ENCODE assay signal across 14 mouse cellular contexts in the genomic region with DNA sequence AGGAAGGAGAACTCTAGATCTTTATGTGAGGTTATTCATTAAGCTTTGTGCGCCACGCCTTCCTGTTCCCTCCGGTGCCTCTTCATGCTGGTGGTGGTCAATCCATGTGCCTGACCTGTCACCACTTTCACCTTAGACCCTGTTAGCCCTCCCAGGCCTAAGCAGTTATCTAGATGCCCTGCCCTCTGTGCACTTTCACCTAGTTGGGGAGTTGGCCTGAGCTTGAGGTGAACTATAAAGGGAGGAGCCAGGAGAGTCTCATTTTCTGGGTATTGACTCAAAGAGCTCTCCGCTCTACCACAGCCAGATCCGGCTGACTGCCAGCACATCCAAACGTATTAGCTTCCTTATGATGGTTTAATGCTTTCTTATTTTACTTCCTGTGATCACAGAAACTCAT. TPM values are rescaled to one million over a fixed set of nuclear protein-coding genes. Genes with fewer than 3 reads are reported as not detected.
DNase-seq lines count a peak whose midpoint lies in the region; ATAC-seq and TF ChIP-seq lines count a peak whose summit lies in the region.
"Had no signal": no experiment of that assay in that cellular context is flagged by ENCODE, and none has a peak within 500 bp of the region (broad histone marks: within the 10 kb centered on the region; RNA-seq: fewer than 3 reads in every experiment).

No protein-coding gene starts in this region.

- 0 out of 2 replicates have a peak, but pooled peaks have one; percentile 39 for ATAC-seq in kidney, embryonic 16.5 days (ENCODE audit: low FRiP score, low TSS enrichment)
- peak; percentile 77 for ATAC-seq in liver, embryonic 14.5 days (ENCODE audit: insufficient read depth)

- peak; percentile 35 for DNase-seq in urinary bladder, adult 2 months (ENCODE audit: low spot score)
- no peak for DNase-seq in urinary bladder, postnatal 10 days (ENCODE audit: low spot score)
- peak in 2 of 3 experiments; percentile 20 to 42 for DNase-seq in liver, embryonic 14.5 days (ENCODE audit: low read depth in 3 of 3, low spot score in 3 of 3)
- no peak for DNase-seq in natural killer cell, adult 2 months (ENCODE audit: low spot score in 2 of 2)
- DNase-seq in frontal cortex, postnatal 36 days (ENCODE audit: low spot score in 2 of 2), result no peak
- no peak for DNase-seq in thymus, postnatal 0 days (ENCODE audit: low spot score)
- DNase-seq: cerebellum, postnatal 36 days had no signal

- H3K27me3 ChIP-seq in kidney, embryonic 16.5 days (ENCODE audit: insufficient read depth, low read length), result no peaks in the 10 kb centered on the region
- no peaks in the 10 kb centered on the region for H3K27me3 ChIP-seq in liver, embryonic 14.5 days (ENCODE audit: control insufficient read depth, insufficient read depth, low read length)
- H3K27me3 ChIP-seq: CH12.LX; heart, embryonic 12.5 days; hindbrain, embryonic 13.5 days; limb, embryonic 15.5 days had no signal

- peaks cover 7% of the 10 kb centered on the region; the same call in 1 of the 2 replicates for H3K4me1 ChIP-seq in kidney, embryonic 16.5 days (ENCODE audit: insufficient read depth, low read length)
- H3K4me1 ChIP-seq in liver, embryonic 14.5 days (replicated peaks; ENCODE audit: control insufficient read depth in 2 of 2, insufficient read depth in 2 of 2, low read length in 1 of 2), result peaks cover 0 to 16% of the 10 kb centered on the region in 2 experiments; a peak in 2 of 4 replicates
- H3K4me1 ChIP-seq: heart, embryonic 12.5 days; hindbrain, embryonic 13.5 days had no signal

- no peak for TF ChIP-seq CTCF in liver, embryonic 14.5 days (IDR thresholded peaks at IDR 0.05; ENCODE audit: low read depth)

- H3K36me3 ChIP-seq in kidney, embryonic 16.5 days (ENCODE audit: insufficient read depth, low read length), result no peaks in the 10 kb centered on the region
- no peaks in the 10 kb centered on the region for H3K36me3 ChIP-seq in liver, embryonic 14.5 days (replicated peaks; ENCODE audit: control insufficient read depth, insufficient read depth, low read depth)
- H3K36me3 ChIP-seq: heart, embryonic 12.5 days; limb, embryonic 15.5 days had no signal

- TF ChIP-seq EP300 in liver, embryonic 14.5 days (IDR thresholded peaks at IDR 0.05; ENCODE audit: low read depth), result no peak

- WGBS in kidney, embryonic 16.5 days, result 65% methylated on average over 6 of the region's 6 CpGs
- 56% methylated on average over 6 of the region's 6 CpGs for WGBS in liver, embryonic 14.5 days (ENCODE audit: insufficient replicate concordance)

- H3K4me2 ChIP-seq in kidney, embryonic 16.5 days (replicated peaks; ENCODE audit: low read depth, low read length), result no peak overlapping the region
- H3K4me2 ChIP-seq in liver, embryonic 14.5 days (ENCODE audit: low read depth), result peak overlapping the region; percentile 30; the same call in 1 of the 2 replicates
- H3K4me2 ChIP-seq: heart, embryonic 12.5 days; hindbrain, embryonic 13.5 days; limb, embryonic 15.5 days had no signal

- no peak overlapping the region for H3K9ac ChIP-seq in kidney, embryonic 16.5 days (replicated peaks; ENCODE audit: low read length)
- no peak overlapping the region for H3K9ac ChIP-seq in liver, embryonic 14.5 days (replicated peaks)
- H3K9ac ChIP-seq: heart, embryonic 12.5 days; hindbrain, embryonic 13.5 days; limb, embryonic 15.5 days had no signal

- no peaks in the 10 kb centered on the region for H3K9me3 ChIP-seq in kidney, embryonic 16.5 days (ENCODE audit: low read length)
- H3K9me3 ChIP-seq in liver, embryonic 14.5 days (ENCODE audit: control insufficient read depth, low read length), result no peaks in the 10 kb centered on the region
- H3K9me3 ChIP-seq: heart, embryonic 12.5 days; hindbrain, embryonic 13.5 days; limb, embryonic 15.5 days had no signal

- H3K27ac ChIP-seq in kidney, embryonic 16.5 days (ENCODE audit: low read length), result 0 out of 2 replicates have a peak overlapping the region, but pooled peaks have one; percentile 9
- no peak overlapping the region for H3K27ac ChIP-seq in liver, embryonic 14.5 days
- H3K27ac ChIP-seq: hindbrain, embryonic 13.5 days; left cerebral cortex, adult 2 months; limb, embryonic 15.5 days had no signal

- H3K4me3 ChIP-seq in kidney, embryonic 16.5 days (ENCODE audit: low read length), result no peak overlapping the region
- H3K4me3 ChIP-seq in liver, embryonic 14.5 days (ENCODE audit: insufficient read depth in 1 of 2, low read depth in 2 of 2, low read length in 2 of 2), result no peak overlapping the region
- H3K4me3 ChIP-seq: heart, embryonic 12.5 days; hindbrain, embryonic 13.5 days; left cerebral cortex, adult 2 months; limb, embryonic 15.5 days had no signal

RNA-seq across cellular contexts. Expression of a gene that starts 13.6 kb away (rescaled TPM):
- 30.7 and 33.5 TPM in 2 replicates for polyA plus RNA-seq in urinary bladder, adult 2 months (2012; rRNA removed)
- polyA plus RNA-seq in kidney, embryonic 16.5 days (2015; fragmentation: Nextera tagmentation; extraction: Ambion mirVana), result 29.6 and 33.5 TPM in 2 replicates
- polyA plus RNA-seq in liver, embryonic 14.5 days (2012; rRNA removed), result 3.2 and 3.4 TPM in 2 replicates
- polyA plus RNA-seq in liver, embryonic 14.5 days (2014; fragmentation: Nextera tagmentation; extraction: Ambion mirVana), result 8.6 and 9.2 TPM in 2 replicates
- 26.9 and 30.7 TPM in 2 replicates for polyA plus RNA-seq in thymus, postnatal 0 days (2015; fragmentation: Nextera tagmentation; extraction: Ambion mirVana)

RNA-seq across cellular contexts. Expression of a gene that starts 21.9 kb away (rescaled TPM):
- 0.52 and 0.68 TPM in 2 replicates for polyA plus RNA-seq in urinary bladder, adult 2 months (2012; rRNA removed)
- polyA plus RNA-seq in kidney, embryonic 16.5 days (2015; fragmentation: Nextera tagmentation; extraction: Ambion mirVana), result 0.30 and 0.31 TPM in 2 replicates
- polyA plus RNA-seq in liver, embryonic 14.5 days (2012; rRNA removed), result 0.68 and 0.87 TPM in 2 replicates
- polyA plus RNA-seq in liver, embryonic 14.5 days (2014; fragmentation: Nextera tagmentation; extraction: Ambion mirVana), result 1.9 and 2.1 TPM in 2 replicates
- 7.6 and 8.7 TPM in 2 replicates for polyA plus RNA-seq in thymus, postnatal 0 days (2015; fragmentation: Nextera tagmentation; extraction: Ambion mirVana)
- polyA plus RNA-seq: neural tube, embryonic 11.5 days had no signal

RNA-seq across cellular contexts. Expression of a gene that starts 59.2 kb away (rescaled TPM):
- polyA plus RNA-seq in urinary bladder, adult 2 months (2012; rRNA removed), result not detected in 2 replicates
- polyA plus RNA-seq in kidney, embryonic 16.5 days (2015; fragmentation: Nextera tagmentation; extraction: Ambion mirVana), result not detected in 2 replicates
- not detected in 2 replicates for polyA plus RNA-seq in liver, embryonic 14.5 days (2012; rRNA removed)
- not detected in 2 replicates for polyA plus RNA-seq in liver, embryonic 14.5 days (2014; fragmentation: Nextera tagmentation; extraction: Ambion mirVana)
- not detected in 2 replicates for polyA plus RNA-seq in thymus, postnatal 0 days (2015; fragmentation: Nextera tagmentation; extraction: Ambion mirVana)
- polyA plus RNA-seq: heart, embryonic 12.5 days; limb, embryonic 15.5 days; neural tube, embryonic 11.5 days had no signal

Comparison
In these comparisons a context has a peak if more than half of its experiments do, and no peak if none do; other contexts are left out.
1. DNase-seq: peak in urinary bladder, adult 2 months (single experiment) and liver, embryonic 14.5 days (2 of 3); none in urinary bladder, postnatal 10 days (single experiment), natural killer cell, adult 2 months (0 of 2), frontal cortex, postnatal 36 days (0 of 2) and thymus, postnatal 0 days (single experiment).